Comparison of ENCODE assay signal across 12 mouse cellular contexts in the genomic region with DNA sequence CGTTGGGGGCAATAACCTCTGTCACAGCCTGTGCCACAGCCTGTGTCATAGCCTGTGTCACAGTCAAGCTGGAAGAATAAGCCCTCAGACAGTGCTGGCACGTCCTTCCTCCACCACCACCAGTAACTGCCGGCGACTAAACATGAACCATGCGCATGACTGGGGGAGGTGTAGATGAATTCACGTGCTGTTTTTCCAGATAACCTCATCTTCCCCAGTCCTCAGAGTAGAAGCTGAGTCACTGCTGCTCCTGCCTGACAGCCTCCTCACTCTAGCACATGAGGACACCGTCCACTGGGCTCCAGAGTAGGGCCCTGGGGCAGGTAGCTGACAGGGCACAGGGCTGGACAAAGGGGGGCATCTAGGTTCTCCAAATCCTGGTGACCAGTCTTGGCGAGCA. TPM values are rescaled to one million over a fixed set of nuclear protein-coding genes. Genes with fewer than 3 reads are reported as not detected.
DNase-seq lines count a peak whose midpoint lies in the region; ATAC-seq and TF ChIP-seq lines count a peak whose summit lies in the region.
"Had no signal": no experiment of that assay in that cellular context is flagged by ENCODE, and none has a peak within 500 bp of the region (broad histone marks: within the 10 kb centered on the region; RNA-seq: fewer than 3 reads in every experiment).

No protein-coding gene starts in this region.

- intact Hi-C loops in gastrocnemius, adult 2 months (cut with DNase I) = no loop called here

- no peaks in the 10 kb centered on the region for H3K9me3 ChIP-seq in stomach, embryonic 16.5 days (replicated peaks; ENCODE audit: control insufficient read depth, low read length)
- no peaks in the 10 kb centered on the region for H3K9me3 ChIP-seq in hindbrain, embryonic 12.5 days (replicated peaks)

- peak overlapping the region; percentile 43 for H3K27ac ChIP-seq in gastrocnemius, adult 2 months
- peak overlapping the region; percentile 17; the same call in 1 of the 2 replicates for H3K27ac ChIP-seq in thymus, adult 2 months (ENCODE audit: control insufficient read depth, insufficient read depth, low read length)
- peak overlapping the region; percentile 82 for H3K27ac ChIP-seq in liver, adult 2 months (replicated peaks; ENCODE audit: insufficient read depth, low read depth, low read length)
- no peak overlapping the region for H3K27ac ChIP-seq in stomach, embryonic 16.5 days (ENCODE audit: low read length)
- no peak overlapping the region for H3K27ac ChIP-seq in hindbrain, embryonic 12.5 days

- ATAC-seq in stomach, embryonic 16.5 days (ENCODE audit: insufficient read depth, low FRiP score) = 0 out of 2 replicates have a peak, but pooled peaks have one; percentile 22
- no peak for ATAC-seq in hindbrain, embryonic 12.5 days (ENCODE audit: low FRiP score)
- ATAC-seq: forebrain, embryonic 16.5 days had no signal

- no peak overlapping the region for H3K4me2 ChIP-seq in stomach, embryonic 16.5 days (ENCODE audit: low read depth, low read length)
- H3K4me2 ChIP-seq in hindbrain, embryonic 12.5 days (replicated peaks) = no peak overlapping the region

- H3K27me3 ChIP-seq in thymus, adult 2 months (ENCODE audit: control insufficient read depth, insufficient read depth, low read length) = no peaks in the 10 kb centered on the region
- H3K27me3 ChIP-seq in liver, adult 2 months (ENCODE audit: control insufficient read depth, insufficient read depth, low read length) = no peaks in the 10 kb centered on the region
- no peaks in the 10 kb centered on the region for H3K27me3 ChIP-seq in stomach, embryonic 16.5 days (ENCODE audit: control insufficient read depth, insufficient read depth, low read length)
- H3K27me3 ChIP-seq in hindbrain, embryonic 12.5 days = no peaks in the 10 kb centered on the region

- H3K36me3 ChIP-seq in thymus, adult 2 months (ENCODE audit: control insufficient read depth, insufficient read depth, low read length) = no peaks in the 10 kb centered on the region; the same call in 1 of the 2 replicates
- H3K36me3 ChIP-seq in liver, adult 2 months (ENCODE audit: control insufficient read depth, insufficient read depth, low read length) = peaks cover 35% of the 10 kb centered on the region
- no peaks in the 10 kb centered on the region for H3K36me3 ChIP-seq in stomach, embryonic 16.5 days (ENCODE audit: control insufficient read depth, insufficient read depth, low read length)
- H3K36me3 ChIP-seq in hindbrain, embryonic 12.5 days = no peaks in the 10 kb centered on the region

- H3K4me1 ChIP-seq in thymus, adult 2 months (replicated peaks; ENCODE audit: control insufficient read depth, insufficient read depth, low read length) = peaks cover 34% of the 10 kb centered on the region
- peaks cover 35% of the 10 kb centered on the region for H3K4me1 ChIP-seq in liver, adult 2 months (ENCODE audit: control insufficient read depth, insufficient read depth, low read length)
- H3K4me1 ChIP-seq in stomach, embryonic 16.5 days (ENCODE audit: control insufficient read depth, insufficient read depth, low read length) = no peaks in the 10 kb centered on the region
- H3K4me1 ChIP-seq in hindbrain, embryonic 12.5 days = no peaks in the 10 kb centered on the region

- no peak for TF ChIP-seq POLR2A in thymus, adult 2 months (IDR thresholded peaks at IDR 0.05; ENCODE audit: control insufficient read depth, extremely low read depth, insufficient read depth, low read length, poor library complexity)
- no peak for TF ChIP-seq POLR2A in liver, adult 2 months (IDR thresholded peaks at IDR 0.05; ENCODE audit: extremely low read depth, insufficient read depth, low read length)

- no peaks in the 10 kb centered on the region; the same call in 1 of the 2 replicates for H3K79me2 ChIP-seq in liver, adult 2 months (ENCODE audit: control insufficient read depth, insufficient read depth, low read length)

- WGBS in thymus, adult 2 months = 49% methylated on average over 8 of the region's 8 CpGs
- 48% methylated on average over 8 of the region's 8 CpGs for WGBS in liver, adult 2 months
- WGBS in stomach, embryonic 16.5 days = 76% methylated on average over 8 of the region's 8 CpGs
- WGBS in hindbrain, embryonic 12.5 days = 84% methylated on average over 8 of the region's 8 CpGs

- TF ChIP-seq CTCF in gastrocnemius, adult 2 months (IDR thresholded peaks at IDR 0.05) = no peak
- no peak for TF ChIP-seq CTCF in thymus, adult 2 months (IDR thresholded peaks at IDR 0.05; ENCODE audit: borderline replicate concordance, control insufficient read depth, extremely low read depth, insufficient read depth, low read length, poor library complexity)
- no peak for TF ChIP-seq CTCF in liver, adult 2 months (IDR thresholded peaks at IDR 0.05; ENCODE audit: low read depth, low read length)

- peak overlapping the region; percentile 34 for H3K9ac ChIP-seq in liver, adult 2 months (ENCODE audit: low read depth, low read length)
- no peak overlapping the region for H3K9ac ChIP-seq in stomach, embryonic 16.5 days (ENCODE audit: low read length)
- no peak overlapping the region for H3K9ac ChIP-seq in hindbrain, embryonic 12.5 days

- no peak overlapping the region for H3K4me3 ChIP-seq in gastrocnemius, adult 2 months
- no peak overlapping the region for H3K4me3 ChIP-seq in thymus, adult 2 months (ENCODE audit: control insufficient read depth, insufficient read depth, low read length)
- no peak overlapping the region for H3K4me3 ChIP-seq in liver, adult 2 months (ENCODE audit: insufficient read depth, low read depth, low read length)
- H3K4me3 ChIP-seq in stomach, embryonic 16.5 days (replicated peaks; ENCODE audit: low read length) = no peak overlapping the region
- H3K4me3 ChIP-seq in hindbrain, embryonic 12.5 days = no peak overlapping the region

- no peak for DNase-seq in gastrocnemius, adult 2 months
- no peak for DNase-seq in gastrocnemius, postnatal 4 days (ENCODE audit: low spot score in 2 of 2)
- DNase-seq in thymus, adult 2 months = no peak
- no peak for DNase-seq in thymus, postnatal 36 days
- DNase-seq in liver, adult 2 months (ENCODE audit: extremely low read depth, low read depth, low spot score) = peak; percentile 79
- no peak for DNase-seq in cerebellum, adult 11-12 months
- DNase-seq: adrenal gland, postnatal 10 days; heart, postnatal 14 days; kidney, postnatal 36 days had no signal

RNA-seq across cellular contexts. Expression of a gene that starts 24.6 kb away (rescaled TPM):
- total RNA-seq in gastrocnemius, adult 2 months (2021) = 1 to 10 TPM; 2.5 to 3.0 TPM
- 1 to 10 TPM; 7.3 to 9.2 TPM for total RNA-seq in gastrocnemius, postnatal 4 days (2021)
- 46.5 and 48.1 TPM in 2 replicates for polyA plus RNA-seq in thymus, adult 2 months (2012; rRNA removed)
- total RNA-seq in liver, adult 2 months (2014; rRNA removed) = 10.8 and 14.9 TPM in 2 replicates
- polyA plus RNA-seq in liver, adult 2 months (2012; rRNA removed) = 16.8 and 16.9 TPM in 2 replicates
- polyA plus RNA-seq in stomach, embryonic 16.5 days (2015; fragmentation: Nextera tagmentation; extraction: Ambion mirVana) = 7.9 and 8.3 TPM in 2 replicates
- polyA plus RNA-seq in hindbrain, embryonic 12.5 days (2016; fragmentation: Nextera tagmentation; extraction: Ambion mirVana) = 2.6 and 3.4 TPM in 2 replicates

RNA-seq across cellular contexts. Expression of a gene that starts 27.3 kb away (rescaled TPM):
- 10 to 100 TPM; 35.6 to 37.0 TPM for total RNA-seq in gastrocnemius, adult 2 months (2021)
- 10 to 100 TPM; 43.3 to 45.1 TPM for total RNA-seq in gastrocnemius, postnatal 4 days (2021)
- 22.5 and 23.5 TPM in 2 replicates for polyA plus RNA-seq in thymus, adult 2 months (2012; rRNA removed)
- 32.4 and 36.2 TPM in 2 replicates for total RNA-seq in liver, adult 2 months (2014; rRNA removed)
- polyA plus RNA-seq in liver, adult 2 months (2012; rRNA removed) = 11.6 and 13.3 TPM in 2 replicates
- 9.3 and 9.5 TPM in 2 replicates for polyA plus RNA-seq in stomach, embryonic 16.5 days (2015; fragmentation: Nextera tagmentation; extraction: Ambion mirVana)
- polyA plus RNA-seq in hindbrain, embryonic 12.5 days (2016; fragmentation: Nextera tagmentation; extraction: Ambion mirVana) = 6.7 and 7.2 TPM in 2 replicates

Comparison
In these comparisons a context has a peak if more than half of its experiments do, and no peak if none do; other contexts are left out.
1. H3K27ac ChIP-seq: peak in gastrocnemius, adult 2 months (single experiment), thymus, adult 2 months (single experiment) and liver, adult 2 months (single experiment); none in stomach, embryonic 16.5 days (single experiment) and hindbrain, embryonic 12.5 days (single experiment).